Mouse (Mus musculus): ENCODE data around the gene Gm20662. TPM values are rescaled to one million over a fixed set of nuclear protein-coding genes. Genes with fewer than 3 reads are reported as not detected.
A peak's percentile ranks its signal among the peaks of the same experiment; 100 is the strongest.
"Not testable (repeated sequence)": the region's sequence is repeated elsewhere in the genome, so short reads cannot be mapped to it uniquely, and the experiment has no call there.

Gene Gm20662
- total RNA-seq, 2 experiments from 2014 or later = 1.1 TPM; not detected in 1

GRCm38 (mm10) chr9:108002778-108003530 is 6.8 kb downstream of the Gm20662 start:
- DNase-seq (ENCODE audit: low spot score in 2 of 2) = no peak

DNA sequence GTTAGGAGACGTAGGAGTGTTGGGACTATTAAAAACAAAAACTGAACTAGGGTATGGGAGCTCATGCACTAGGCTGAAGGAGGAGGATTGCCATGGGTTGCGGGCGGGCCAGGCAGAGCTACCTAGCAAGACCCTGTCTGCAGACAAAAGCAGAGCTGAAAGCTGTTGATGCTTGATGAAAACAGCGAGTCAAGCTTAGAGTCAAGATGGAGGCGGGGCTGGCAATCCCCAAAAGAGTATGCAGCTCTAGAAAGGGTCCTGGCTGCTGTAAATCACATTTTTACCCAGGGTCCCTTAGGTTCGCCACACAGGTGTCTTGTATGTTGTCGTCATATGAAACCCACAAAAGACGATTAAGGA is 7.4 kb downstream of the Gm20662 start:
- DNase-seq (ENCODE audit: low spot score in 2 of 2) = peak in 1 of 2 experiments; percentile 17

DNA sequence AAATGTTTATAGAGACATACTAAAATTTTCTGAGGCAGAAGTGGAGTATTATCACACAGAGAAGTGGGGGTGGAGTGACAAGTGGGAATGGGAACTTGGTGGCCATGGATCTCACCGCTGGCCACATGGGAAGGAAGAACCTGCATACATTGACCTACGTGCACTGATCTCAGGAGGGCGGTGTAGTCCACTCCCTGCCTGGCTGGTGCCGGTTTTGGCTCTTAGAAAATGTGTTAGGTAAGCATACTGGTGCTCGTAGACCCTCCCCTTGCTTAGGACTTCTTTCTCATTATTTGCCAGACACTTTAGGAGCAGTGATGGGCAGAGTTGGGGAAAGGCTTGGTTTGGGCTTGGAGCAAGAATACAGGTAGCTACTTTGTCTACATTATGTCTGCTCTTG is 11.9 kb downstream of the Gm20662 start:
- DNase-seq (ENCODE audit: low spot score in 2 of 2) = no peak

GRCm38 (mm10) chr9:108010385-108010784 is 14.2 kb downstream of the Gm20662 start:
- no peak for DNase-seq (ENCODE audit: low spot score in 2 of 2)

GRCm38 (mm10) chr9:108013577-108013976 is 17.4 kb downstream of the Gm20662 start:
- not testable (repeated sequence) for DNase-seq (ENCODE audit: low spot score in 2 of 2)

- no peak for DNase-seq (ENCODE audit: low spot score in 2 of 2)
Observed at GRCm38 (mm10) chr9:108017127-108017526, 21.0 kb downstream of the Gm20662 start.

- DNase-seq (ENCODE audit: low spot score in 2 of 2) = no peak
Observed at GRCm38 (mm10) chr9:108020741-108021140, 24.6 kb downstream of the Gm20662 start.

GRCm38 (mm10) chr9:108023216-108023615 is 27.1 kb downstream of the Gm20662 start:
- DNase-seq (ENCODE audit: low spot score in 2 of 2) = no peak

- DNase-seq (ENCODE audit: low spot score in 2 of 2) = no peak
Observed at GRCm38 (mm10) chr9:108026584-108026983, 30.4 kb downstream of the Gm20662 start.

GRCm38 (mm10) chr9:108027867-108028266 is 31.7 kb downstream of the Gm20662 start:
- no peak for DNase-seq (ENCODE audit: low spot score in 2 of 2)

DNA sequence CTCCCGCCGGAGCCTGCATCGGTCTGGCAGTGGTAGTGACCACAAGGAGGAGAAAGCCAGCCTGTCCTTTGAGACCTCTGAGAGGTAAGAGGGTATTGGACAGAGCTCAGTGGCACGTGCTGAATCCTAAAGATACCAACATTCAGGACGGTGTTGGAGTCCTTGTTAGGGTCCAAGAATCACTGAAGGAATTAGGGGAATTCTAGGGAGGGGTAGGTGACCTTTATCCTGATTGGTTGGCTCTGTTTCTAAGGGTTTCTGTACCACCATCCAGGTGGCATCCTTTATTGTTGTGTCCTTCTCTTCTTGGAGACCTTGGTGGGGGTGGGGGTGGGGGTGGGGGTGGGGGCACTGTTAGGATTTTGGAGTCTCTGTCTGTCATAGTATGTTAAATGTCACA is 36.0 kb downstream of the Gm20662 start:
- DNase-seq (ENCODE audit: low spot score in 2 of 2) = no peak

DNA sequence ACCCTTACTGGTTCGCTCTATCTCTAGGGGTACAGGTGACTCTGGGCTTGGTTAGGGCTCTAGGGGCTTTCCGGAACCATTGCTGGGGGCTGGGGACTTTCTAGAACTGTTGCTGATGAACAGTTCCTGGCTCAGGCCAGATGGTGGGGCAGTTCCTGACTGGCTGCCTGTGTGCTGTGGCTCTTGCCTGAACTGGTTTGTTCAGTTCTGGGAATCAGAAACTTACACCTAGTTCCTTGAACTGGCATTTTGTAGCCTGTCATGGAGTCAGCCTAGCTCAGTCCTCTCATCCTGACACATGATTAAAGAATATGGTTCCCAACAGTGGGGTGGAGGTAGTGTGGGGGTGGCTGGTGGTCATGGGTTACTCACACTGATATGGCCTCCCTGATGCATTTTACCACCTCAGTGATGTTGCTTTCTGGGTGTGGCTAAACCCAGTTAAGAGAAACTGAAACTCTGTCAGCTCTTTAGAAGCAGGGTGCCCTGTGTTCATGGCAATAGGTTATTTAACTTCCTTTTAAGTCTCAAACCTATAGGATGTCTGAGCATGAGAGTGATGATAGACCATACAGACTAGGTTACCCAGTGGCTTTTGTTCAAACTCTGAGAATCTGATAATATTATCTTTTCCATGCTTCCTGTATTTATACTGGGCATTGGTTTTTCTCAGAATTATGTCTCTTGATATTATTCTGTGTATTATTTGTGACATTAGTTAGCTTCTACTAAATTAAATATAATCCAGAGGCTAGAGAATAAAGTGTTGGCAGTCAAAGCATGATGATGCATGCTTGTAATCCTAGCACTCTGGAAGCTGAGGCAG is 39.4 kb downstream of the Gm20662 start:
- DNase-seq (ENCODE audit: low spot score in 2 of 2) = no peak

GRCm38 (mm10) chr9:108044751-108045492 is 48.8 kb downstream of the Gm20662 start:
- DNase-seq (ENCODE audit: low spot score in 2 of 2) = no peak

DNA sequence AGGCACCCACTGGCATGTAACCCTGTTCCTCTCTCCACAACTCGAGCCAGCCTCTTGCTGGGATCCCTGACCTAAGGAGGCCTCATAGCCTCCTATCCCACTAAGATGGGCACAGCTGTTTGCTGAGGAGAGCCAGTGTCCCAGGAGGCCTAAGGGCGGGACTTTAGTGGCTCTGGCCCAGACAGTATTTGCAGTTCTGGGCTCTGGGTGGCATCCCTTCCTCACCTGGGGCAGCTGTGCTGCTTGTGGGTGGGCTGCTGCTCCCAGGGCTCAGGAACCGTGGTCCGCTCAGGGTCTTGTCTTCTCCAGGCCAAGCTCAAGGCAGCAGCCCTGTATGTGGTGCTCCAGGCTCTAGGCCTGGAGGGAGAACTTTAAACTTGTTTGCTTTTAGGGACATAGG is 50.4 kb downstream of the Gm20662 start:
- DNase-seq (ENCODE audit: low spot score in 2 of 2) = no peak

DNA sequence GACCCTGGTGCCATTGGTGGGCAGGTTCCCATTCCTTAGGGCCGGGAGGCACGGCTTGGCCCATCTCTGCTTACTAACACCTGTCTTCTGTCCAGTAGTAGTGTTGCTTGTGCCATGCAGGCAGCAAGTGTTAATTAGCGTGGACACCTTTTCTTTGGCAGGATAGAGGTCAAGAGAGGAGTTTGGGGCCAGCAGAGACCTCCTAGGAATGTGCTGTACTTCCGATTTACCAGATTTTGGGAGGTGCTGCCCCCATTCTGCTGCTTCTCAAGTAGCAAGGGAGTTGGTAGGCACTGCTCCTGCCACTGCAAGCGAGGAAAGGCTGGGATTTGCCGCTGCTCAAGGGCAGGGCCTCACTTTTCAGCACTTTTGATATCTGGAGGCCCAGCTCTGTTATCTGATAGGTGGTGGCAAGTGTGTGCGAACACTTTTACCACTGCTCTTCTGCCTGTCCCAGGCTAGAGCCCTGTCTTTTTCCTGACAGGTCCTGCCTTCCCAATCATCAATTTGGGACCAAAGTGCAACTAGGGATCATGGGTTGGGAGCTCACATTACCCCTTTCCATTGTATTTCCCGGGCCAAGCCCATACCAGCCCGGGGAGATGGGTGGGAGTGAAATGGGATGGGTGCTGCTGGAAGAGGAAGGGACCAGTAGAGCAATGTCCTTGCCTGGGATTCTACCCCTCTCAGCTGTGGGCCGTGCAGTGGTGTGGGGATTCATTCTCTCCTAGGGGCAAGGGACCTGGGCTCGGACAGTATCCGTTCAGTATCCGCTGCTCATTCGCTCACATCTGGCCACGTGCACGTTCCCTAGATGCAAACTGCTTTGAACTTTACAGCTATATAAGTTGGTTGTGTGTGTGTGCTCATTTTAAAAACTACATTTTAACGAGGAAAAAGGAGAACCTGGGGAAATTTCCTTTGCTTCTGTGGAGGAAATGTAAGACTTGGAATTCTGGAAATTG is 51.7 kb downstream of the Gm20662 start:
- no peak for DNase-seq (ENCODE audit: low spot score in 2 of 2)

- no peak for DNase-seq (ENCODE audit: low spot score in 2 of 2)
Observed at GRCm38 (mm10) chr9:108048566-108048955, 52.4 kb downstream of the Gm20662 start.

DNA sequence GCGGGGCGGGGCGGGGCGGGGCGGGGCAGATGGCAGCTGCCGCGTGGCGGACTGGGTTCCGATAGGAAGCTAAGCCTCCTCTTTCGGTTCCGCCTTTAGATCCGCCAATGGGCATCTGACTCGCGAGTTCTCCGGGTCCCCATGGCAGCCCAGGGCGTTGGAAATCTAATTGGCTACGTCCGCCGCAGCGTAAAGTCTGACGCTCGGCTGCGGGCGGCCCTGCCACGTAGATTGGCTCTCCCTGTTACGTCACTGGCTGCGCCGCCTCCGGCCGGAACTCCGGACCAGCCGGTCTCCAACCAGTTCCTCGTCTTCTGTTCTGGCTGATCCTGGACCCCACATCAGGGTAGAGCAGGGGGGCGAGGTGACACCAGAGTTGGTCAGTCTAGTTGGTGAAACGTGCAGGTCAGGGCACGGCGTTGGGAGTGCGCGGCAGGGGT is 52.9 kb downstream of the Gm20662 start, which contains the start of gene Gmppb:
Gmppb (plus strand) TSS at position 227 of the 440 bp plus-strand sequence.
- peak; percentile 94 to 98 for DNase-seq (ENCODE audit: low spot score in 2 of 2)

DNA sequence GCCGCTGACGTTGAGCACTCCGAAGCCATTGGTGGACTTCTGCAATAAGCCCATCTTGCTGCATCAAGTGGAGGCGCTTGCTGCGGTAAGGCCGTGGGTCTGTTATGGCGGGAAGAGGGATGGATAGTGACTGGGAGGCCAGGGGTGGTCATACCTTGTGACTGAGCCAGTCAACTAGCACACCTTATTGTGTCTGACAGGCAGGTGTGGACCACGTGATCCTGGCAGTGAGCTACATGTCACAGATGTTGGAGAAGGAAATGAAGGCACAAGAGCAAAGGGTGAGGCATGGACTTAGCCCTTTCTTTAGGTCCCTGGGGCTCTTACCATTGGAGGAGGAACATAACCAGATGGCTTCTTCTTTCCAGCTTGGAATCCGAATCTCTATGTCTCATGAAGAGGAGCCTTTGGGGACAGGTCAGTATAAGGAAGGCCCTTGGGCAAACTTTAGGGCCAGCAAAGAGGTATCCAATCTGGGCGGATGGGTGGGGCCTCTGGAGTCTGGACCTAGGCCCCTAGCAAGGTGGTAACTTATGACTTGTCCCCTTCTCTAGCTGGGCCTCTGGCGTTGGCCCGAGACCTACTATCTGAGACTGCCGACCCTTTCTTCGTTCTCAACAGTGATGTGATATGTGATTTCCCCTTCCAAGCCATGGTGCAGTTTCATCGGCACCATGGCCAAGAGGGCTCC is 53.6 kb downstream of the Gm20662 start:
- DNase-seq (ENCODE audit: low spot score in 2 of 2) = no peak

DNA sequence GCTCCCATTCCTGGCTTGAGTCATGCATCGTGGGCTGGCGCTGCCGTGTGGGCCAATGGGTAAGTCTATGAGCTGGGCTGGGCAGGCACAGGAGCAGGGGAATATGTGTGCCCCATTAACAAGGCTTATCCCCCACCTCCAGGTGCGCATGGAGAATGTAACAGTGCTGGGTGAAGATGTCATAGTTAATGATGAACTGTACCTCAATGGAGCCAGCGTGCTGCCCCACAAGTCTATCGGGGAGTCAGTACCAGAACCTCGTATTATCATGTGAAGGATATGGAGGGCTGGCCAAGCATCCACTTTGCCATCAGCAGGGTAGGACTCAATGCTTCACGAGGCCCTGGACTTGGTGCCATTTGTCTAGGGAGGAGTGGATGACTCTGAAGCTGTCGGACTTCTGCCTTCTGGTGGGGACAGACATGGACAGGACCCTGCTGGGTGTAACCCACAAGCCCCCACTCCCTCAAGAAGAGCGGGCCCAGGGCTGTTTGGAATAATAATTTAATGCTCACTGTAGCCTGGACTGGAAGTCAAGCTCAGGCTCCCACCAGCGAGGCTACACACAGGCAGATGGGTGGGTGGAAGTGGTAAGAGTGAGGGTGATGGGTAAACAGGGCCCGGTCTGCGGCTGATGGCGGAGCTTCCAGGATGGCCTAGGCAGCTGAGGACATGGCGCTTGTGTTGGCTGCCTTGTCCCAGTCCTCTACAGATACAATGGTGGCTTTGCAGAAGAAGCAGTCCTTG is 55.2 kb downstream of the Gm20662 start:
- DNase-seq (ENCODE audit: low spot score in 2 of 2) = no peak

All from layer of hippocampus, postnatal 14 days (tissue).